Mouse (Mus musculus) kidney, postnatal 0 days (tissue): ENCODE measurements at regions not wholly inside any gene's neighbourhood (a gene's known extent, or its start where the extent isn't known, plus 50 kb on each side); places are given as distances from the start of the nearest gene placed in this dataset.
"Not testable (repeated sequence)": the region's sequence is repeated elsewhere in the genome, so short reads cannot be mapped to it uniquely, and the experiment has no call there.

Experiments
- ATAC-seq: fragments of 200-750 bp; cut with Nextera tagmentation; replicated peaks from 2 replicates; pipeline ENCODE4 v1.8.0; 2017; ENCODE audit warnings: low read depth, moderate number of reproducible peaks, moderate TSS enrichment, moderate library complexity; ENCODE audit not compliant: low FRiP score
- DNase-seq: peaks from one replicate; pipeline ENCODE4 v3.0.0-alpha.2; 2016; ENCODE audit warnings: low spot score
- H3K27ac ChIP-seq: fragments of 300-500 bp; sonication (generic); 2 replicates; pipeline ENCODE4 v1.5.1; 2014; ENCODE audit warnings: mild to moderate bottlenecking
- H3K27me3 ChIP-seq: fragments of 300-500 bp; sonication (generic); 2 replicates; pipeline ENCODE4 v1.6.1; 2014; ENCODE audit warnings: low read length, mixed read lengths; ENCODE audit not compliant: insufficient read depth
- H3K36me3 ChIP-seq: fragments of 300-500 bp; sonication (generic); 2 replicates; pipeline ENCODE4 v1.6.1; 2014; ENCODE audit warnings: low read length, mixed read lengths; ENCODE audit not compliant: insufficient read depth
- H3K4me1 ChIP-seq: fragments of 300-500 bp; sonication (generic); replicated peaks from 2 replicates; pipeline ENCODE4 v1.6.1; 2014; ENCODE audit warnings: antibody characterized with exemption, low read length, mixed read lengths; ENCODE audit not compliant: insufficient read depth
- H3K4me2 ChIP-seq: fragments of 300-500 bp; sonication (generic); 2 replicates; pipeline ENCODE4 v1.6.1; 2014; ENCODE audit warnings: mild to moderate bottlenecking, low read length, moderate library complexity, mixed read lengths
- H3K4me3 ChIP-seq: fragments of 300-500 bp; sonication (generic); replicated peaks from 2 replicates; pipeline ENCODE4 v1.5.1; 2014; ENCODE audit warnings: low read depth, low read length
- H3K9ac ChIP-seq: fragments of 300-500 bp; sonication (generic); 2 replicates; pipeline ENCODE4 v1.6.1; 2014; ENCODE audit warnings: low read depth, low read length
- H3K9me3 ChIP-seq: fragments of 300-500 bp; sonication (generic); replicated peaks from 2 replicates; pipeline ENCODE4 v1.6.1; 2016; ENCODE audit warnings: low read length, inconsistent platforms, mixed read lengths
- CTCF ChIP-seq: IDR thresholded peaks from 2 replicates; pipeline ENCODE4 v1.5.1; 2016; ENCODE audit warnings: antibody characterized with exemption, low read depth, mild to moderate bottlenecking, moderate library complexity
- WGBS: fragments of 180-500 bp; shearing (Covaris S2); extraction: QIAGEN DNeasy Blood & Tissue Kit; methylation state at CpG from one replicate; pipeline ENCODE4 v1.1.7; 2014; 5-methylcytosine and 5-hydroxymethylcytosine counted together

DNA sequence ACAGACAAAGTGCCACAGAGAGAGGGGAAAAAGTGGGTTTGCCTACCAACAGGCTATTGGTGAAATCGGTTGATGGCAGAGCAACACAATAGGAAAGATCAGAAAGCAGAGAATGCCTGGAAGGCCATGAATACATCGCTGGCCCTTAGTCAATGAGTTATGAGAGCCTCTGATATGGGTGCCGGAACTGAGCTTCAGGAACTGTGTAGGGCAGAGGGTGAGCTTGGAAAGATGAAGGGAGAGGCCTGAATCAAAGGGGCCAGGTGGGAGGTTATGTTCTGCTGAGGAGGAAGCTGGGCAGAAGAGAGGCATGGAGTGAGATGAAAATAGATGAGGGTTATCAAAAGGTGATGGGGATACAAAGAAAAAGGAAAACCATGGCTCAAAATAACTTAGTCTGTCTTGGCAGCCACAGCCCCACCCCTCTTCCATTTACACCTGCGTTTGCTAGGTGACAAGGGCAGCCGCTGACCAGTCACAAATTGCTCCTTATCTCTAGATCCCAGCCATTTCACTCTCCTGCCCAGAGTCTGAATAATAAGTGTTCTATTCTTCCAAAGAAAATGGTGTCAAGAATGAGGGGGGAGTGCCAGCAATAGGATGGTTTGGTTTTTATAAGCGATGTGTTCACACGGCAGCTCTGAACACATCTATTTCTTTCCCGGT, 77.7 kb upstream of the Rad23b start:
- WGBS = 79% methylated on average over 8 of the region's 8 CpGs
- no peak for TF ChIP-seq CTCF
- no peak for DNase-seq

DNA sequence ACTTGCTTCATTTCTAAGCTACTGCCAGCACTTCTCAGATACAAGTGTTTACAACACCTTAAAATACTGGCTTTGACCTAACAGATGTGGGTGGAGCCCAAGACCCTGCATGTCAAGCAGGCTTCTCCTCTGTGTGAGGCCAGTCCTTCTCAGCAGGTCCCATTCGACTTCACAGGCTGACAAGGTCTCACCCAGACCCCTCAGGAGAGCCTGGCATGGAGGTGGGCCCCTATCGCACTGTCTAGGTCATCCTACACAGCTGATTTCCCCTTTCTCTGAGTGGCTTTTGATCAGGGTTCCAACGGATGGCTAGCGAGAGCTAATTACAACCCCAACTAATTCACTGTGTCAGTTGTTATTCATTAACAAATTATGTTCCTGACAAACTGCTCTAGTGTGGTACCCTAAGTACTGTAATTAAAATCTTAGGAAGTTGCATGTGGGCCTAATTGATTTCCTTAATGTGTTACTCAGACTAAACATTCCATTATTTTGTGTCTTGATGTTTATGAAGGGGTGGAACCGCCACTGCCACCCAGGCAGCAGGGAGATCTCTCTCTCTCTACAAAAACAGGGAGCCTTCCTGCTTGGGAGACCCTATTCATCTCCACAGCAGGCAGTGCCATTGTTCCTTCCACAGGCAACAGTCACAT, 73.4 kb upstream of the Rad23b start:
- DNase-seq (no peak), ATAC-seq (no peak; the same call in 1 of the 2 replicates)
- Histone ChIP-seq H3K4me2 (no peak overlapping the region), H3K27ac (no peak overlapping the region), H3K27me3 (no peaks in the 10 kb centered on the region), H3K4me1 (no peaks in the 10 kb centered on the region), H3K36me3 (no peaks in the 10 kb centered on the region), H3K9ac (no peak overlapping the region), H3K9me3 (no peaks in the 10 kb centered on the region), H3K4me3 (no peak overlapping the region)
- 21% methylated on average over 5 of the region's 5 CpGs for WGBS
- TF ChIP-seq CTCF = no peak

More for the DNA sequence above, 77.7 kb upstream of the Rad23b start:
- Histone ChIP-seq H3K27ac (no peak overlapping the region), H3K4me2 (no peak overlapping the region), H3K36me3 (no peaks in the 10 kb centered on the region), H3K4me3 (no peak overlapping the region), H3K9me3 (no peaks in the 10 kb centered on the region), H3K4me1 (no peaks in the 10 kb centered on the region), H3K9ac (no peak overlapping the region), H3K27me3 (no peaks in the 10 kb centered on the region)
- no peak for ATAC-seq

DNA sequence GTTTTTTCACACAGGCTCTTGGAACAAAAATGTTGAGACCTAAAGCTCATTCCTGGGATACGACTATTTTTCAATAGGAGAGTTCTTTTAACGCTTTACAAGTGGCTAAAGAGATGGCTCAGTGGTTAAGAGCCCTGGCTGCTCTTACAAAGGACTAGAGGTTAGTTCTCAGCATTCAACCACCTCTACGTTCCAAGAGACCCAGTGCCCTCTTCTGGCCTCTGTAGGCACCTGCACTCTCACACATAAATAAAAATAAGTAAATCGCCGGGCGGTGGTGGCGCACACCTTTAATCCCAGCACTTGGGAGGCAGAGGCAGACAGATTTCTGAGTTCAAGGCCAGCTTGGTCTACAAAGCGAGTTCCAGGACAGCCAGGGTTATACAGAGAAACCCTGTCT, 70.5 kb upstream of the Rad23b start:
- 92% methylated on average over 8 of the region's 8 CpGs for WGBS
- not testable (repeated sequence) for DNase-seq, ATAC-seq

DNA sequence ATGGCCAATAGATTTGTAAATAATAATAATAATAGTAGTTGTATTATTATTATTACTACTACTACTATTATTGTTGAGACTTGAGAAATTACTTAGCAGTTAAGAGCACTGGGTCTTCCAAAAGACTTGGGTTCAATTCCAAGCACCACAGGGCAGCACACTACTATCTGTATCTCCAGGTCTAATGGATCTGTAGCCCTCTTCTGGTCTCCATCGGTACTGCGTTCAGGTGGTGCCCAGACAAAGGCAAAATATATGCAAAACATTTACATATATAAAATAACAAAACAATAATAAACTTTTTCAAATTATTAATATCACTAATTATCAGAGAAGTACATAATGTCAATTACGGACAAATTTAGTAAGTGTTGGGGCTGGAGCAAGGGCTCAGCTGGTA, 69.1 kb upstream of the Rad23b start:
- Histone ChIP-seq H3K36me3 (no peaks in the 10 kb centered on the region), H3K4me3 (no peak overlapping the region), H3K27me3 (no peaks in the 10 kb centered on the region), H3K4me2 (no peak overlapping the region), H3K9me3 (no peaks in the 10 kb centered on the region), H3K27ac (no peak overlapping the region), H3K4me1 (no peaks in the 10 kb centered on the region), H3K9ac (no peak overlapping the region)
- ATAC-seq (no peak), DNase-seq (no peak)
- 84% methylated on average over 3 of the region's 3 CpGs for WGBS
- TF ChIP-seq CTCF = peak; percentile 41; the same call in 1 of the 2 replicates

More for the DNA sequence above, 70.5 kb upstream of the Rad23b start:
- not testable (repeated sequence) for H3K36me3 ChIP-seq, H3K4me2 ChIP-seq, H3K9ac ChIP-seq, H3K27me3 ChIP-seq, H3K4me1 ChIP-seq, H3K4me3 ChIP-seq, H3K27ac ChIP-seq, H3K9me3 ChIP-seq

DNA sequence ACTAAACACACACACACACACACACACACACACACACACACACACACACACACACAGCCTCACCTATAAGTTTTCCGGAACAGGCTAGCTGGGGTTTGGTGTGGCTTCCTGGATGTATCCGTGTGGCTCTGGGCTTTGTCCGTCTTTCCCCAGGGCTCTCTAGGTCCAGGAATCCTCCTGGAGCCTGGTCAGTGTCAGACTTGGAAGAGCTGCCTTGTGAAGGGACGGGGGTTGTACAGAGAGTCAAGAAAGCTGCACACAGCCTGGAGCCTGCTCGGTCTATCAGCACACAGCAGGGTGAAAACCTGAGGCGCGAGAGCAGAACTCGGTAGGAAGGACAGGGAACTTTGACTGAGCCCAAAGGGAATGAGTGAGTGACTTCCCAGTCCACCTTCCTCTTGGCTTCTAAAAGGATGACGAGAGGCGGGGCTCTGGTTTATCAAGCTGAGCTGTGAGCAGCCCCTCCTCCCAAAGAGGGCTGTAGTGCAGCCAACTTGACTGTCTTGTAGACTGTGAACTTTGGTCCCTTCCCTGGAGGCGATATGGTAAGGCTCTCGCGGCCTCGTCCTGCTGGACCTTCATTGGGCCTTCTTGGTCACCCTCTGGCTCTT, 68.3 kb upstream of the Rad23b start:
- 82% methylated on average over 14 of the region's 14 CpGs for WGBS
- Histone ChIP-seq H3K36me3 (no peaks in the 10 kb centered on the region), H3K27me3 (no peaks in the 10 kb centered on the region), H3K4me3 (no peak overlapping the region), H3K4me1 (no peaks in the 10 kb centered on the region), H3K9me3 (no peaks in the 10 kb centered on the region), H3K9ac (no peak overlapping the region), H3K27ac (no peak overlapping the region), H3K4me2 (no peak overlapping the region)
- no peak for DNase-seq
- no peak for TF ChIP-seq CTCF
- no peak for ATAC-seq

DNA sequence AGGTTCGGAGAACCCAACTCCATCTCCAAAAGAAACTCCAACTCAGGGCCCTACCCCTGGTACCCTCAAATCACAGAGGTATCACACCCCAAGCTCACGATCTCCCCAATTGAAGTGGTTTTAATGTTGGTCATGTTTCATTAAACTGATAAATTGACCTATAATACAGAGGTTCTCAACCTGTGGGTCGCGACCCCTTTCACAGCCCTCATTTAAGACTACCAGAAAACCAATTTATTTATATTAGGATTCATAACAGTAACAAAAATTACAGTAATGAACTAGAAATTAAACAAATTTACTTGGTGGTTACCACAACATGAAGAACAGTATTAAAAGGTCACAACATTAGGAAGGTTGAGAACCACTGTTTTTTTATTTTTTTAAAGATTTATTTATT, 67.4 kb upstream of the Rad23b start:
- Histone ChIP-seq H3K27me3 (no peaks in the 10 kb centered on the region), H3K4me2 (no peak overlapping the region), H3K4me1 (no peaks in the 10 kb centered on the region), H3K36me3 (no peaks in the 10 kb centered on the region), H3K27ac (no peak overlapping the region), H3K9ac (no peak overlapping the region), H3K4me3 (no peak overlapping the region), H3K9me3 (no peaks in the 10 kb centered on the region)
- no peak for ATAC-seq
- no peak for DNase-seq
- 85% methylated on average over 4 of the region's 4 CpGs for WGBS
- TF ChIP-seq CTCF = no peak
